Mouse (Mus musculus): ENCODE measurements at regions not wholly inside any gene's neighbourhood (a gene's known extent, or its start where the extent isn't known, plus 50 kb on each side); places are given as distances from the start of the nearest gene placed in this dataset.
A peak's percentile ranks its signal among the peaks of the same experiment; 100 is the strongest.

DNA sequence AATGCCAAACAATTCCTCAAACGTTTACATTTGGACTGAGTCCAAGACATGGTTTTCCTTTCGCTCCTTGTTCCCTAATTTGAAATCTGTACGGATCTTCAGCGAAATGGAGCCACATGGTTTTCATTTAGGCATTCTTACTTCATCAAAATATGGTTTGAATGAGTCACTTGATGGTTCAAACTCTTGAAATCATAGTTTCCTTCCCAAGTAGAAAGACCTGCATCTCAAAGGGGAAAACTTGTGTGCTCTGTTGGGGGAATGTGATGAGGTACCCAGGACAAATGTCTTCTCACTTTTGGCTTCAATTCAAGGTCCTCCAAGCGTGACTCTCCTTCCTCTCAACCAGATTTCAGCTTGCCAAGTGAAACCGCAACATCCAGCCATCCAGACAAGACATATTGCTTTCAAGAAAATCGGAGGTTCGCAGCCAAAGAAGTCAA, 418.6 kb downstream of the Sorl1 start:
- no peaks in the 10 kb centered on the region for H3K9me3 ChIP-seq
- no peaks in the 10 kb centered on the region for H3K36me3 ChIP-seq
- peak; percentile 43; the same call in 1 of the 2 replicates for ATAC-seq (ENCODE audit: insufficient number of reproducible peaks, insufficient read depth, low FRiP score, low TSS enrichment, low read depth)
- H3K4me1 ChIP-seq, result peaks cover 51% of the 10 kb centered on the region
- H3K4me2 ChIP-seq, result peak overlapping the region; percentile 24; the same call in 1 of the 2 replicates
- H3K27me3 ChIP-seq, result no peaks in the 10 kb centered on the region
- WGBS, result 22% methylated on average over 8 of the region's 8 CpGs
- H3K4me3 ChIP-seq, result no peak overlapping the region
- peak overlapping the region; percentile 95 for H3K27ac ChIP-seq
- H3K9ac ChIP-seq, result no peak overlapping the region

DNA sequence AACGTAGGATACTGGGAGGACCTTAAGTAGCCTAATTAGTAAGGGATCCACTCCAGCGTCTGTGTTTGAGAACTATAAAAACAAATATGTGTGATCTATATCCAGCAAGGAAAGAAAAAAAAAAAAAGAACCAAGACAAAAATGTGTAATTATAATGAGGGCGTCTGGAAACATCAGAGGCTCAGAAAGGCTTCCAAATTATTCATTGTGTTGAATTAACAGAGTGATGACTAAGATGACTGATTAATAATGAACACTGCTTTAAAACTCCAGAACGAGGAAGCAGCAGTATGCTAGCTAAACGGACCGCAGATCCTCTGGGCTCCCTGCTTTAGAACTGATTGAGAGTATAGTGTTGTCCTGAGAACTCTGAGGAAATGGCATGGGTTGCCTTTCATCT, 421.0 kb downstream of the Sorl1 start:
- H3K9me3 ChIP-seq, result no peaks in the 10 kb centered on the region
- H3K4me3 ChIP-seq, result no peak overlapping the region
- peaks cover 69% of the 10 kb centered on the region for H3K4me1 ChIP-seq
- no peaks in the 10 kb centered on the region for H3K36me3 ChIP-seq
- WGBS, result 48% methylated on average over 6 of the region's 6 CpGs
- no peak overlapping the region for H3K9ac ChIP-seq
- H3K27me3 ChIP-seq, result no peaks in the 10 kb centered on the region
- H3K27ac ChIP-seq, result peak overlapping the region; percentile 44; the same call in 1 of the 2 replicates
- ATAC-seq (ENCODE audit: insufficient number of reproducible peaks, insufficient read depth, low FRiP score, low TSS enrichment, low read depth), result no peak
- H3K4me2 ChIP-seq, result no peak overlapping the region

DNA sequence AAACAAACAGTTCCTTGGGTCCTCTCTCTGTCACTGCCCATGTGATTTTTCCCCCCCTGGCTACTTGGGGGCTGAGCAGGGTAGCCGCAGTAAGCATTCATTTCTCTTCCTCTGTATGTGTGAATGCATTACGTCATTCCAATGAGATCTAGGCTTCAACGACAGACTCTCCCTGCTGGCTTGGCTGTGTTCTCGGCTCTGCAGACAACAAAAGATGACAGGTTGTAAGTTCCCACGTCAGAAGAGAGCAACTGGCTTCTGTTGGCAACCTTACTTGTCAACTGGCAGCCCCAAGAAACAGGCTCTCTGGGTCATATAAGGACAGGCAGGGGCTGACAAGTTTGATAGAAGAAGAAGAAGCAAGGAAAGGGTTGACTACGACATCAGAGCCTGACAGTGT, 423.4 kb downstream of the Sorl1 start:
- Histone ChIP-seq H3K9ac (no peak overlapping the region), H3K4me2 (no peak overlapping the region), H3K9me3 (no peaks in the 10 kb centered on the region), H3K4me3 (no peak overlapping the region), H3K27me3 (no peaks in the 10 kb centered on the region), H3K27ac (no peak overlapping the region), H3K36me3 (no peaks in the 10 kb centered on the region), H3K4me1 (peaks cover 63% of the 10 kb centered on the region)
- no peak for ATAC-seq (ENCODE audit: insufficient number of reproducible peaks, insufficient read depth, low FRiP score, low TSS enrichment, low read depth)
- WGBS, result 46% methylated on average over 6 of the region's 6 CpGs

DNA sequence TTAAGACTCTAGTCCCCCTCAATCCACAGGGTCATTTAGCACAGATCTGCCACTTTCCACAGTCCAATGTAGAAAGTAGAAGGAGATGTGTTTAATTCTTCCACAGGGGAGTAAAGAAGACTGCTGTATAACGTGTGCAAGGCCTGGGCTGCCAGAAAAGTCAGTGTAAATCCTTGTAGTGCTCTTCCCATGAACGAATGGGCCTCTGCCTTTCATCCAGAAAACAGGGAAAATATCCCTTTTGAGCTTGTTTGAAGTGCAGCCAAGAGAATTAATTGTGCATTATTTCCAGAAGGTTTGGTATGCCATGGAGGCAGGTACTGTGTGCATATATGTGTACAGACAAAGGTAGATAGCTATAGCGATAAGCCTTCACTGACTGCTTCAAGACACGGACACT, 425.1 kb downstream of the Sorl1 start:
- no peaks in the 10 kb centered on the region for H3K36me3 ChIP-seq
- H3K4me3 ChIP-seq, result no peak overlapping the region
- H3K4me1 ChIP-seq, result peaks cover 49% of the 10 kb centered on the region
- H3K9me3 ChIP-seq, result no peaks in the 10 kb centered on the region
- H3K27me3 ChIP-seq, result no peaks in the 10 kb centered on the region
- no peak overlapping the region for H3K4me2 ChIP-seq
- no peak for ATAC-seq (ENCODE audit: insufficient number of reproducible peaks, insufficient read depth, low FRiP score, low TSS enrichment, low read depth)
- no peak overlapping the region for H3K9ac ChIP-seq
- WGBS, result 60% methylated on average over 4 of the region's 4 CpGs
- peak overlapping the region; percentile 45; the same call in 1 of the 2 replicates for H3K27ac ChIP-seq

DNA sequence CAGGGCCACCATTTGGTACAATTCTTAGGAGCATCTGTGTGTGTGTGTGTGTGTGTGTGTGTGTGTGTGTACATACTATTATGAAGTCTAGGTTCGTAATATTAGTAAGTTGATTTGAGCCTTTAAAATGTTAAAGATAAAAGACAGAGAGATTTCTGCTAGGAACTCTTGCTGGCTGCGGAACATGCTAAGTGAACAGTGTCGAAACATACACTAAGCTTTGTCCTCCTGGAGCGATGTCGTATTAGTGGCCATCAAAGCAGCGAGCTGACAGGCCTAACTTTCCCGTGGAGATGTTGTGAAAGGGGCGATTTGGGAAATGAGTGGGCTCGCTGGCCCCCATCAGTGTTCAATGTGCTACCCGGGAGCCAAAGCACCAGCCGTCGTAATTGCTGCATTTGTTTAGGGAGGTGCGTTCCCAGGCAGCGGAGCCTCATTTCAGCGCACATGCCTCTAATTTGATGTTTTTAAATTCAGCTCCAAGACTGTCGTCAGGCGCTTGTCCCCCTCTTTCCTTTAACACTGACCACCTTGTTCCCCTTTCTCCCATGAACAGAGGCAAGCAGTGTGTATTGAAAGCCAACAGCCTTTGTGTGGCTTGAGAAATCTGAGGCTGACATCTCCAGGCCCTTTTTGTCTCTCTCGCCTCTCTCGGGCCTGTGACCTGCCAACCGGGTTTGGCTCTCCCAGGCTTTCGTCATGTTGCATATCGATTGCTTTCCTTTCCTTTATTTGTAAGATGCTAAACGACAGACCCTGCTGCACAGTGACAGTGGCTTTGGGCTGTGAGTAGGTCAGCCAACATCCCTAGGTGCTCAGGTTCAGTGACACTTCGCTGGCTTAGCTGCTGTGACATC, 426.3 kb downstream of the Sorl1 start:
- Histone ChIP-seq H3K9ac (0 out of 2 replicates have a peak overlapping the region, but pooled peaks have one; percentile 46), H3K4me1 (peaks cover 39% of the 10 kb centered on the region), H3K36me3 (no peaks in the 10 kb centered on the region), H3K4me3 (no peak overlapping the region), H3K4me2 (0 out of 2 replicates have a peak overlapping the region, but pooled peaks have one; percentile 3), H3K27ac (peak overlapping the region; percentile 69), H3K27me3 (no peaks in the 10 kb centered on the region), H3K9me3 (no peaks in the 10 kb centered on the region)
- no peak for ATAC-seq (ENCODE audit: insufficient number of reproducible peaks, insufficient read depth, low FRiP score, low TSS enrichment, low read depth)
- WGBS, result 36% methylated on average over 24 of the region's 24 CpGs

DNA sequence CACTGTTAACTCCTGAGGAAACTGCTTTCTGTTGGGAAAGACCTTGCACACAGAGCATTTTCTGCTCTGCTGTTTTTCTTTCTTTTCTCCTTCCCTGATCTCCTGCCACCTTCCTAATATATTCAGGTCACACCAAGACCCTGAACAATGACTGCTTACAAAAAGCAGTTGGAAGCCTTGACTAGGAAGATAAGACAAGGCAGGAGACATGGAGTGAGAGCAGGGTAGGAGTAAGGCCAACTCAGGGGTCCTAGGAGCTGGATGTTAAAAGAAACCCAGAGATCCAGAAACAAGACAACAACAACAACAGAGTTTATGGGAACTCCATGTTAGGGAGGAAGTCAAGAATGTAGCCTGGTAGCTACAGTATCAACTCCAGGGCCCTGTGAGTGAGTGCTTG, 426.9 kb downstream of the Sorl1 start:
- Histone ChIP-seq H3K4me1 (peaks cover 38% of the 10 kb centered on the region), H3K27ac (0 out of 2 replicates have a peak overlapping the region, but pooled peaks have one; percentile 1), H3K4me3 (no peak overlapping the region), H3K4me2 (no peak overlapping the region), H3K9ac (no peak overlapping the region), H3K36me3 (no peaks in the 10 kb centered on the region), H3K9me3 (no peaks in the 10 kb centered on the region), H3K27me3 (no peaks in the 10 kb centered on the region)
- ATAC-seq (ENCODE audit: insufficient number of reproducible peaks, insufficient read depth, low FRiP score, low TSS enrichment, low read depth), result no peak

DNA sequence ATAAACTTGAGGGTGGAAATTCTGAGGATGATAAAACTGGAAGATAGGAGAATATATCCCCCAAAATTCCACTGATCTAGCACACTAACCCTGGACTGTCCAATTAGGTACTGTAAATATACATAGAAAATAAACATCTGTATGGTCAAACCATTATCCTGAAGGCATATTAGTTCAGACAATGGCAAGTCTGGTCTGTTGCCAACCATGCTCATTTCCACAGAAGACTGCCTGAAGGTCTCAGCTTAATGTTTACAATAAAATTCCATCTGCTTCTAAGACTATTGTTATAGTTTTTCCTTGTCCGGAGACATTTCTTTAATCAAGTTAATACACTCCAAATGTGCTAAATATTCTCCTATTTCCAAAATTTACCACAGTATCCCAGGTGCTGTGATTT, 441.2 kb downstream of the Sorl1 start:
- H3K27ac ChIP-seq, result no peak overlapping the region
- no peak overlapping the region for H3K4me3 ChIP-seq
- no peaks in the 10 kb centered on the region for H3K9me3 ChIP-seq
- no peak for ATAC-seq (ENCODE audit: insufficient number of reproducible peaks, insufficient read depth, low FRiP score, low TSS enrichment, low read depth)
- no peaks in the 10 kb centered on the region; the same call in 1 of the 2 replicates for H3K4me1 ChIP-seq
- H3K27me3 ChIP-seq, result no peaks in the 10 kb centered on the region
- H3K4me2 ChIP-seq, result no peak overlapping the region
- no peak overlapping the region for H3K9ac ChIP-seq
- no peaks in the 10 kb centered on the region for H3K36me3 ChIP-seq
- 33% methylated on average over 1 of the region's 1 CpGs for WGBS

DNA sequence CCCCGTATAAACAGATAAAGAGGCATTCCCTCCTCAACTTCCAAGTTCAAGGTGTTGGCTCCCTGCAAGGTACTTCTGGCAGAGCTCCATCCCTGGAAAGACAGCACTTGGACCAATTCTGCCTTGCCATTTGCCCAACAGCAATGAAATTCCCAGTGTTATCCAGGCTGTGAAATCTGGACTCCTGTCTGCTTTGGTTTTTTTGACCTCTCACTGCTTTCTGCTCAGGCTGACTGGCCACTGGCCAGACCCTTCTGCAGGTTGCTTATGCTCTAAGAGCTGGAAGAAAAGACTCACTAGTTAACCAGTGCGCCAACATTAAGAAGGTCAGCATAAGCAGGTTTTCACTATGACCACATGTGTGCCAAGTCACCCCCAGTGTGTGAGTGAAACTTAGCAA, 448.4 kb downstream of the Sorl1 start:
- H3K4me3 ChIP-seq, result no peak overlapping the region
- 0 out of 2 replicates have a peak overlapping the region, but pooled peaks have one; percentile 17 for H3K27ac ChIP-seq
- WGBS, result 87% methylated on average over 2 of the region's 2 CpGs
- ATAC-seq (ENCODE audit: insufficient number of reproducible peaks, insufficient read depth, low FRiP score, low TSS enrichment, low read depth), result no peak
- H3K9me3 ChIP-seq, result no peaks in the 10 kb centered on the region
- H3K4me1 ChIP-seq, result peaks cover 15% of the 10 kb centered on the region
- no peak overlapping the region for H3K9ac ChIP-seq
- H3K36me3 ChIP-seq, result no peaks in the 10 kb centered on the region
- H3K27me3 ChIP-seq, result no peaks in the 10 kb centered on the region
- H3K4me2 ChIP-seq, result no peak overlapping the region

DNA sequence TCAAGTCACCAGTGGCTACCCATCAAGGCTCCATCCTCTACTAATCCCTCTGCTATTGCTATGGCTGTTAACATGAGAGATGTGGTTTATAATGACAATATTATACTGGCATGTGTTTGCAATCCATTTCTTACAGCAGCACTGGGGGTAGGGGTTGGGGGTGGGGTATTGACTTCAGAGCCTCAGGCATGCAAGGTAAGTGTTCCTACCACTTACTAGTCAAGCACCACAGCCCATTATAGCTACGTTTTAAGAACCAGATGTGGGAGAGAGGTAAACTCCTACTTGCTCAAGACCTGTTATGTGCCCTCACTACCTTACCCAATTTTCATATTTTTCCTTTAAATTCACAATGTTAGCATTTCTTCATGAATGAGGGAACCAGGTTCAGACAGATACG, 451.1 kb downstream of the Sorl1 start:
- Histone ChIP-seq H3K36me3 (no peaks in the 10 kb centered on the region), H3K4me1 (peaks cover 15% of the 10 kb centered on the region), H3K4me2 (no peak overlapping the region), H3K9me3 (no peaks in the 10 kb centered on the region), H3K27me3 (no peaks in the 10 kb centered on the region), H3K4me3 (no peak overlapping the region), H3K9ac (no peak overlapping the region), H3K27ac (no peak overlapping the region)
- 16% methylated on average over 2 of the region's 2 CpGs for WGBS
- ATAC-seq (ENCODE audit: insufficient number of reproducible peaks, insufficient read depth, low FRiP score, low TSS enrichment, low read depth), result no peak

DNA sequence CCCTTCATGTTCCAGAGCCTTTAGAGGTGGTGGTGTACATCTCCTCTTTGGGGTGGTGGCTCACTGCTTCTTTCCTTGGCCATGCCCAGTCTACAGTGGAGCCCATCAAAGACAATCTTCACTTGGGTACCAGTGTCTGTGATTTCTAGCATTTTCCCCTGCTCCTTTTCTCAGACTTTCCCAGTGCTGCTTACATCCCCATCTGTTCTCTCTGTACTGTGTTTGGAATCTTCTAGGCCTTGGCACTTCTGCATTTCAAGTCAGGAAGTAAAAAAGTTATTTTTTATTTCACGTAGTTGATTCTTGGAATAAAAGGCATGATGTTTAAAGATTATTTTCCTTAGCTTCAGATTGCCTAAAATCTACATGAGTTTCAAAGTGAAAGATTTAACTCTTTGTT, 455.4 kb downstream of the Sorl1 start:
- Histone ChIP-seq H3K9me3 (no peaks in the 10 kb centered on the region), H3K36me3 (no peaks in the 10 kb centered on the region), H3K27ac (0 out of 2 replicates have a peak overlapping the region, but pooled peaks have one; percentile 7), H3K27me3 (no peaks in the 10 kb centered on the region), H3K4me1 (peaks cover 11% of the 10 kb centered on the region), H3K4me2 (no peak overlapping the region), H3K4me3 (no peak overlapping the region), H3K9ac (no peak overlapping the region)
- 71% methylated on average over 1 of the region's 1 CpGs for WGBS
- no peak for ATAC-seq (ENCODE audit: insufficient number of reproducible peaks, insufficient read depth, low FRiP score, low TSS enrichment, low read depth)

DNA sequence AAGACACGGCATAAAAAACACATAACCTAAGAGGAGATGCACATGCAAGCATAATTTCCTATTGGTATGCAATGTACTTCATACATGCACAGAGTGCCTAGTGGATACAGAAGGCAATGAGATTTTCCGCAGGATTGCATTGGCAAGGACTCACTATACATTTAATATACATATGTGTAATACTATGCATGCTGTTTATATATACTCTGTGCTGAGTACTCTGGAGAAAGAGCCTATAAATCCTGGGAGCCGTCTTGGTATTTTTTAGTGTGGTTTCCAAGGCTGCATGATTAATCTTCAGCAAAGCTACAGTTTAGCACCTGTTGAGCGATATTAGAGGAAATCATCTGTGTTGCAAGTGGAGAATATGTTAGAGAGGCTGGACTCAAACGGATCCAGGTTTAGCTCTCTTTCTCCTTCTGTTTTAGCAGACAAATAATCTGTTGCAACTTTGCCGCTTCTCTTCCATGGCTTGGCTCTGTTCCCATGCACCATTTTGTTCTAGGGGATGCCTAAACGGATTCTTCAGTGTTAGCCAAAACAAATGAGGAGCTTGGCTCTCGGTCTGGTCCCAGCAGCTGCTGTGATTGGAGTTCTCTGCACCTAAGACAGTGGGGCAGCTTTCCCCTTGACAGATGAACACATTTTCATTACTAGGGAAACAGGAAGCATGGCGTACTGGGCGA, 459.0 kb downstream of the Sorl1 start:
- H3K4me3 ChIP-seq, result no peak overlapping the region
- H3K27me3 ChIP-seq, result no peaks in the 10 kb centered on the region
- H3K27ac ChIP-seq, result peak overlapping the region; percentile 34
- no peaks in the 10 kb centered on the region for H3K9me3 ChIP-seq
- H3K9ac ChIP-seq, result no peak overlapping the region
- no peaks in the 10 kb centered on the region for H3K36me3 ChIP-seq
- peaks cover 8% of the 10 kb centered on the region for H3K4me1 ChIP-seq
- ATAC-seq (ENCODE audit: insufficient number of reproducible peaks, insufficient read depth, low FRiP score, low TSS enrichment, low read depth), result no peak
- 77% methylated on average over 10 of the region's 10 CpGs for WGBS
- H3K4me2 ChIP-seq, result no peak overlapping the region

DNA sequence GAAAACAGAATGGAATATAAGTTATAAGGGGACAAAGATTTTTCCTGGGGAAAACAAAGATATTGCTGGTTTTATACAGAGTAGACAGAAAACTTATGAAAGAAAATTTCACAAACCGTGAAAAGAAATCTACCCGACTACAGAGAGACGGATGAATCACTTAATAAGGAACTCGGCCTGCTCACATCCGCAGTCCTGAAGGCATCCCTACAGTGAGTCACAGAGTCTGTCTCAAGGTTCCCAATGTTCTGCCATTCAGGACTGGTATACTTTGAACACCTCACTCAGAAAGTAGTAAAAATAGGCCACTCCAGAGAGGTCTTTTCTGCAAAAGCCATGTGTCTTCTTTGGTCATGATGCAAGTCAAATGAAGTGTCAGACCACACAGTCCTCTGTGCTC, 463.5 kb downstream of the Sorl1 start:
- H3K4me1 ChIP-seq, result peaks cover 17% of the 10 kb centered on the region
- H3K27ac ChIP-seq, result peak overlapping the region; percentile 68
- ATAC-seq (ENCODE audit: insufficient number of reproducible peaks, insufficient read depth, low FRiP score, low TSS enrichment, low read depth), result no peak
- WGBS, result 51% methylated on average over 5 of the region's 5 CpGs
- no peaks in the 10 kb centered on the region for H3K27me3 ChIP-seq
- no peaks in the 10 kb centered on the region for H3K36me3 ChIP-seq
- no peak overlapping the region for H3K4me3 ChIP-seq
- H3K4me2 ChIP-seq, result no peak overlapping the region
- H3K9ac ChIP-seq, result no peak overlapping the region
- no peaks in the 10 kb centered on the region for H3K9me3 ChIP-seq

Measured in embryonic facial prominence, embryonic 13.5 days (tissue).